Mouse (Mus musculus) CH12.LX (cell line): ENCODE data around the gene Birc6.

ENCODE experiments used
- CTCF ChIP-seq, 2 experiments: IDR thresholded peaks in 1 of 2; conservative IDR thresholded peaks in 1 of 2; 2 replicates each; pipeline ENCODE4 v1.5.1; 2011 to 2012; ENCODE audit warnings: low read depth in 2 of 2, low read length in 2 of 2, improper control_type of control experiment in 1 of 2, inconsistent platforms in 1 of 2, mild to moderate bottlenecking in 1 of 2, moderate library complexity in 1 of 2
- E2F4 ChIP-seq: IDR thresholded peaks from 2 replicates; pipeline ENCODE4 v1.6.1; 2011; ENCODE audit warnings: low read depth, low read length, improper control_type of control experiment; ENCODE audit not compliant: insufficient replicate concordance
- MAZ ChIP-seq: IDR thresholded peaks from 2 replicates; pipeline ENCODE4 v1.6.1; 2012; ENCODE audit warnings: low read depth, mild to moderate bottlenecking, inconsistent platforms, low read length, improper control_type of control experiment, moderate library complexity
- NRF1 ChIP-seq: IDR thresholded peaks from 2 replicates; pipeline ENCODE4 v1.6.1; 2014; ENCODE audit warnings: low read depth, mild to moderate bottlenecking, inconsistent platforms, low read length, improper control_type of control experiment, moderate library complexity
- POLR2A ChIP-seq: IDR thresholded peaks from 2 replicates; pipeline ENCODE4 v1.6.1; 2011; ENCODE audit warnings: low read depth, mild to moderate bottlenecking, improper control_type of control experiment, low read length
- RCOR1 ChIP-seq: conservative IDR thresholded peaks from 2 replicates; pipeline ENCODE4 v1.6.1; 2012; ENCODE audit warnings: low read depth, mild to moderate bottlenecking, inconsistent platforms, low read length, improper control_type of control experiment
- SIN3A ChIP-seq: IDR thresholded peaks from 2 replicates; pipeline ENCODE4 v1.6.1; 2012; ENCODE audit warnings: low read length, improper control_type of control experiment, inconsistent platforms
- TCF12 ChIP-seq: IDR thresholded peaks from 2 replicates; pipeline ENCODE4 v1.6.1; 2014; ENCODE audit warnings: low read depth, mild to moderate bottlenecking, inconsistent platforms, low read length, improper control_type of control experiment
- UBTF ChIP-seq: IDR thresholded peaks from 2 replicates; pipeline ENCODE4 v1.6.1; 2012; ENCODE audit warnings: low read depth, mild to moderate bottlenecking, inconsistent platforms, low read length, improper control_type of control experiment, moderate library complexity
- USF1 ChIP-seq: IDR thresholded peaks from 2 replicates; pipeline ENCODE4 v1.6.1; 2014; ENCODE audit warnings: low read depth, mild to moderate bottlenecking, inconsistent platforms, low read length, improper control_type of control experiment

- TF ChIP-seq MAZ (no peak), SIN3A (no peak), TCF12 (no peak), USF1 (no peak), POLR2A (no peak), E2F4 (no peak), CTCF (conservative IDR thresholded peaks at IDR 0.05 in 1 of 2, IDR thresholded peaks at IDR 0.05 in 1 of 2; ENCODE audit: low read depth in 2 of 2, low read length in 2 of 2) (no peak), UBTF (no peak), NRF1 (no peak), RCOR1 (no peak)
Observed at GRCm38 (mm10) chr17:74715128-74715527, 187.0 kb downstream of the Birc6 start.
